Mouse (Mus musculus) thymus, postnatal 10 days (tissue): ENCODE results near the gene AV320801.
"Not testable (repeated sequence)": the region's sequence is repeated elsewhere in the genome, so short reads cannot be mapped to it uniquely, and the experiment has no call there.

ENCODE experiments used
- DNase-seq, 2 experiments: peaks; one replicate each; pipeline ENCODE4 v3.0.0; 2021; ENCODE audit warnings: low spot score in 2 of 2

AV320801 gene

GRCm38 (mm10) chrX:135494288-135494687 lies at the start of gene AV320801:
Gene AV320801, plus strand, starts transcription at chrX:135494588.
- not testable (repeated sequence) for DNase-seq

- DNase-seq, result not testable (repeated sequence)
Measured at GRCm38 (mm10) chrX:135464160-135464559, 30.2 kb upstream of the AV320801 start.

GRCm38 (mm10) chrX:135481902-135482301 lies 12.5 kb upstream of the AV320801 start:
- not testable (repeated sequence) for DNase-seq

DNA sequence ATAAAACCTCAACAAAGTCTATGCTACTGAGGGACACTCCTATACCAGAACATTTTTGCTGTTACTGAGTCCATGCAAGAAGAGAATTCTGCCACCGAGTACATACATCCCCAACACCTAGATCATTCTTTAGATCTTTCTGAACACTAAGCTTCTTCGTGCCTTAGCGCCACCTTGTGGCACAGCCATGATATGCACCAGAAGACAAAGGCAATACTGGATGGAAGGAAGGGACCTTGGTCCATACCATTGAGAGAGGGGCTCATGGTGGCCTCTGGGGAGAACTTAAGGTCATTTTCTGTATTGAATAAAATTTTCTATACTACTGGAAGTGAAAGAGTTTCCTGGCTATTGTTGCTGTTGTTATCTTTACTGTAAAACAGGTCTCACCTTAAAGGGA lies 11.2 kb upstream of the AV320801 start:
- DNase-seq, result not testable (repeated sequence)
